Mouse (Mus musculus): ENCODE measurements around the gene Col23a1.
A peak's percentile ranks its signal among the peaks of the same experiment; 100 is the strongest.

Col23a1 gene

DNA sequence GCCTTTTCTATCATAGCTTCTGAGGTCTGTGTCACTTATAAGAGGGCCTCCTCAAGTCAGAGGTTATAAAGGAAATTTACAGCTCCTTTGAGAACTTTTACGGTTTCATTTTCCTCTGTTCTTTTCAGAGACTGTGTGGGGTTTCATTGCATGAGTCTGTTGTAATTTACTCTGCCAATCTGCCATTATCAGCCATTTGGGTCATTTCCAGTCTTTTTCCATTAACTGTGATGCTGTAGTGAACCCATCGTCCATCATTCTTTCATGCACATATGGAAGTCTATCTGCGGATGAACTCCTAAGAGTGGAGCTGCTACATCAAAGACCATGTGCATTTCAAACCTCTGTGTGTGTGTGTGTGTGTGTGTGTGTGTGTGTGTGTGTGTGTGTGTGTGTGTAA, 192.5 kb downstream of the Col23a1 start:
- DNase-seq (ENCODE audit: low read depth), result no peak

DNA sequence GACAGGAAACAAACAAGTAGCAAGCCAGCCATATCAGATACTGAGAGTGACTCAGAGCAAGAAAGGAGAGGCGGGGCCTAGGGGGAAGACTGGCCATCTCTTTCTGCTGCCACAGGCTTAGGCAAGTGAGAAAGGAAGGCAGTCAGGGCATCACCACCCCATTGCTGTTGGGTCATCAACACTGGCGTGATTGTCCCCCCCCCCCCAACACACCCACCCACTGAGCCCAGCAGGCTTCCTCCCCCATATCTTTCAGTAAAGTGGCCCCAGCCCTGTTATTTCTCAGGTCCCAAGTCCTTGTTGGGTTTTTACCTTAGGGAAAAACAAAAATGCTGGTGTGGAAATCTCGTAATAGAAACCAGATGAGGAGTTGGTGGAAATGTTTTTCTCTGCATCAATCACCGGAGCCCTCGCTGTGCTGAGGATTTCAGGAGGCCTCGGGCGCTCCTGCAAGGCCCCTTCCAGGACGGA, 195.4 kb downstream of the Col23a1 start:
- peak; percentile 65 for DNase-seq (ENCODE audit: low read depth)

DNA sequence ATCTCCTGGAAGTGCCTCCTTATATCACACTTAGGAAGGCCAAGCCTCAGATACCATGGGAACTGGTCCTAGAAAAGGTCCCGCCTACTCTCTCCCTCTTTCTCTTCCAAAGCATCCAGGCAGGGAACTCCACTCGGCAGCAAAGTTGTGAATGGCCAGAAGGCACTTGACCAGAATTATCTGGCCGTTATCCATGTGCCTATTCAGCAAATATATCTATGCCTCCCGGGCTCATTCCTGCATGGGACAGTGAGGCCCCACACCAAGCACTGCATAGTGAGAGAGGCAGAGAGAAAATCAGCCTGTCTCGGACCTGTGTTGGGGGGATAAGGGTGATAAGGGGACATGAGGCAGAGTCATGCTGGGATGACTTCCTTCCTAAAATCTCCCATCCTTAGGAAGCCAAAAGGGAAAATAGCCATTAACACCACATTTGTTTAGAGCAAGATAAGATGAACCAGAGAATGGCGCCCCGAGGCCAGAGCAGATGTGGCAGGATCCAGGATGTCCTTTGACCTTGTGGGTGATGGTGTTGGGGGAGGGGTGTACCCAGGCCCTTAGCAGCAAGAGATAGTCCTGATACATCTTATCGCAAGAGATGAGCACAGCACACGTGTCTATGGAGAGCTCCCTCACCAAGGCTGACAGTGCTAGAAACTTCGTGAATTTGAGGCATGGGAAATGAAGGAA, 196.2 kb downstream of the Col23a1 start:
- DNase-seq (ENCODE audit: low read depth), result no peak

DNA sequence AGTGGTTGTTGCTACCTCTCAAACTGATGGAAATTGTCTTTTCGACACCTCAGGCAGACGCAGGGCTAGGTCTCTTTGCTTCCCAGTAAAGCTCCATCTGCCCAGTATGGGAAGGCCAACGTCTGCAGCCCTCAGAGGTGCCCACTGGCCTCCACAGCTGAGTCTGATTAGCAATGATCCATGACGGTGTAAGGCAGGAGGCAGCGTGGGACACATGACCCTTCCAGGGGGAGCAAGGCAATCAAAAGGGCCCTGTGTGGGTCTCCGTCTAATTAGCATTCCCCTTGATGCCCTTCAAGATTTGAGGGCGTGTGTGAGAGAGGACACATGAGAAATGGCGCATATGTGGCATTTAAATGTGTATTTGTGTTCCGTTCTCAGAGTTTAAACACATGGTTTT, 199.1 kb downstream of the Col23a1 start:
- no peak for DNase-seq (ENCODE audit: low read depth)

DNA sequence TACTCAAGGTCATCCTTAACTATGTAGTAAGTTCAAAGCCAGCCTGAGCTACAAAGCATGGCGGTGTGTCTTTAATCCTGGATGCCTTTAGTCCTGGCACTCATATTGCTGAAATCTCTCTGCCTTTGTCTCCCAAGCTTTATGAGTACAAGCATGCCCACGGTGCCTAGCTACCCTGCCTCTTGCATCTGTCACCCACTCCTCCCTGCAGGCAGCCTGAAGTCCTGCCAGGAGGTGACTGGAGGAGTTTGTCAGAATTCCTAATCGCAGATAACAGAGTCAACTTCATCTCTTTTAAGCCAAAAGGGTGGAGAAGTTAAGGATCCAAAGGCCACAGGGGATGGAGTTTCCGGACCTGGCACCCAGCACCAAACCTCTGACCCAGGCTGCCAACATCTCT, 203.7 kb downstream of the Col23a1 start:
- DNase-seq (ENCODE audit: low read depth), result no peak

DNA sequence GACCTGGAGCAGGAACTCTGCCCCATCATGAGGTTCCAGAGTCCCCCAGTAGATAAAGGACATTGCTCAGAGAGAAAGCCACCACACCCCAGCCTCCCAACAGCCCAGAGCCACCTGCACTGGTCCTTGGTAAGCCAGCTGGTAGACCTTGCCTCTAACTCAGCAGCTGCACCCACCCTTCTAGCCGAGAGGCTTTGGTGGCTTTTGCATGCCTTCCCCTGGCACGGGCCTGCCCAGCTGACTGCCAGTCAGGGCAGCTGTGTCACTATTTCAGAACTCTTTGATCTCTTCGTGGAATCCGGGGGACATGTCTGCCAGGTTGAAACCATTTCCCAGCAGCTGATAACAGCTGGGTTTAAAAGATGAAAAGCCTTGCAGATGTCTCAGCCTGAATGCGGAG, 204.5 kb downstream of the Col23a1 start:
- DNase-seq (ENCODE audit: low read depth), result peak; percentile 6

DNA sequence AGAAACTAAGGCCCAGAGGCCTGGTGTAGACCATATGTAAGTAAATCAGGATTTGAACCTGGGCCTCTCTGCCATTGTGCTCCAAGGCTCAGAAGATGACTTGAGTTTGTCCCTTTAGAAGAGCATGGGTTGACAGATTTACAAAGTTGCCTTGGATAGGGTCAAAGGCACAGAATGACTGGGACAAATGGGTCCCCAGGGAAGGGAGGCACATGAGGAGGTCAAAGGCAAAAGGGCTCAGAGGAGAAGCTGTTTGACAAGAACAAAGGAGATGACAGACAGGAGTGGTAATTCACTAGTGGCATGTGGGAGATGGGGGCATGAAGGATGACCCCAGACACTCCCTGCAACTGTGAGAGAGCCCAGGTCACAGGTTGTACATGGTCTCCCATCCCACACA, 210.1 kb downstream of the Col23a1 start:
- DNase-seq (ENCODE audit: low read depth), result no peak

DNA sequence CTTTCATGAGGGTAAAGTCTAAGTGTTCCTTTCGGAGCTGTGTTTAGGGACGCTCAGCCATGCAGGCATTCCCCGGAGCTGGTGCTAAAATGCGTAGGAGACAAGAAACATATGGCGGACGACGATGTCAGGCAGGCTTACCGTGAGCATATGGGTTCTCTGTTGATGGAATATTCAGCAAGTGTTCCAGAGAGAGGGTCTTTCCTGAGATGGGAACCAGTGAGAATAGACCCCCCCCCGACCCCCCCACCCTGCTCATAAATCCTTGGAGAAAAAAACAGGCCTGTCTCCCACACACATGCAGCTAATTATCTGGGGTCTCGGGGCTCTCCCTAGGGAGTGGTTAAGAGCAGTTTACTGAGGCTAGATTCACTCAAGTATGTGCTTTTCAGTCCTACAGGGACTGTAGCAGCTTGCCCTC, 212.7 kb downstream of the Col23a1 start:
- no peak for DNase-seq (ENCODE audit: low read depth)

DNA sequence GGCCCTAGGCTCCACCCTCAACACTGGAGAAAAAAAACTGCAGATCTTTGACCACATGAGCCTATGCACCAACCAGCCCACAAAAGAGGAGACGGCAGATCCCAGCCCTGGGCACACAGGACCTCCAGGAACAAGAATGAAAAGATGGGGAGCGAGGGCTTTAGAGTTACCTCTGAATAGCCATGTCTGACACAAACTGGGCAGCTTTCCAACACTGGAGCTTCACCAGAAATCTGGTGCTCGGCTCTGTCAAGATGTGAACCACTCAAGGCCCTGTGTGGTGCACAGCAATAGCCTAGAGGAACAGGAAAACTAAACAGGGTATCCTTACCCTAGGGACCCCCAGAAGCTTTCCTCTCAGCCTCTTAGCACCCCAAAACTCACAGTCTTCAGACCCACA, 215.2 kb downstream of the Col23a1 start:
- DNase-seq (ENCODE audit: low read depth), result no peak

DNA sequence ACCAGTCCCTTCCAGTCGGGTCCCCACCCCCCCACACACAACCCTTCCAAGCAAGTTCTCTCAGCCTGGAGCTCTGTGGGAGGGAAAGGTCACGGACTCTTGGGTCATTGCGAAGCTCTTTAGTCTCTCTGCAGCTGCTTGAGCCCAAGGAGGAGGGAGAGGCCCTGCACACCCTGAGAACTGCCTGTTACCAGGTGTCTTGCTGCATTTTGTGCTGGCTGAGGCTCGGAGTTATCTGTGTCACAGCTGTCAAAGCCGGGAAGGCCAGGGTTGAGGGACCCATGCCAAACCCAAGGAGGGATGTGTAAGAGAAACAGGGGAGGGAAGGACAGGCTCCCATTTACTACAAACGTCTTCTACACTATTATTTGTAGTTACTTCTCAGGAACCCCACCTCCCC, 218.3 kb downstream of the Col23a1 start:
- DNase-seq (ENCODE audit: low read depth), result no peak

DNA sequence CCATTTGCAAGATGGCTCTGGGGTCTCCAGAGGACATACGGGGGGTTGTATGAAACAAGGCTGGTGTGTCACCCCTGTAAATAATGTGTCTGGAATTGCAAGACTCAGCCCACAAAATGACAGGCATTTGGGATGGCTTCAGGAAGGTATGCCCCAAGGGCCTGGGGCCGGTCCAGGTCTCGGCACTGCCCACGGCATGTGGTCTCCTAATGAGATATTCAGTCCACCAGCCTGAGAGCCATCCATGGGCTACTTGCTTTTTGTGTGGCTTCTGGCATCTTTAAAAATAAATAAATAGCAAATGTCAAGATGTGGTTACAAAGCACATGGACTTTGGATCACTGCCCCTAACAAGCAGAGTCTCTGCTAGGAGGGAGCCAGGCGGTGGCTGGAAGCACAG, 219.5 kb downstream of the Col23a1 start:
- DNase-seq (ENCODE audit: low read depth), result no peak

DNA sequence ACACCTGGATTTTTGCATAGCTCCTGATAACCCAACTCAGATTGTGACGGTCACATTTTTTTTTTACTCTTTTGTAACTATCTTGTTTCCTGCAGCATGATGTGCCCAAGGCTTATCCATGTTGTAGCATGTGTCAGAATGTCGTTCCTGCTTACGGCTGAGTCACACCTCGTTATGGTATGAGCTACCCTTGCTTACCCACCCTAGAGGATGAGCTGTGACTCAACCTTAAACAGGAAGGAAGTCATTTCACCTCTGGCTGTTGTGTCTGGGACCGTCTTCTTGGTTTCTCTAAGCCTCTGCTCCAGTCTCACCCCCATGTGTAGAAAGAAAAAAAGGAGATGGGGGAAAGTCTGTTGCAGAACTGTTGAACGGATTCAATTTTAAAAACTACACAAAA, 223.3 kb downstream of the Col23a1 start:
- DNase-seq (ENCODE audit: low read depth), result no peak

DNA sequence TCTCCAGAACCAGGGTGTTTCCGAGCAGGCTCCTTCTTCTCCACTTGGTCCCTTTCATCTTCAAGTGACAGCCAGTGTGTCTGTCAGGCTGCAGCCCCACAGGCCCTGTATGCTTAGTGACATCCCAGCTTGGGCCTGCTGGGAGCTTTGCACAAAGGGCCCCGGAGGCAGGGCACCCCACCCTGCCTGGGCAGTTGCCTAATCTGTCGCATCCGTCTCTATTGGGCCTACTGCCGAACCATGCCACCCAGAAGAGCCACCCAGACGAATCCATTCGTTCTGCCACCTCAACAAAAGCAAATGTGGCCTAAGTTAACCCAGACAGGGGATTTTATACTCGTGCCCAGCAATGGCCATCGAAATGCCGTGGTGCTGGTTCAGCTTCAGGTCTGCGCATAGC, 225.6 kb downstream of the Col23a1 start:
- no peak for DNase-seq (ENCODE audit: low read depth)

DNA sequence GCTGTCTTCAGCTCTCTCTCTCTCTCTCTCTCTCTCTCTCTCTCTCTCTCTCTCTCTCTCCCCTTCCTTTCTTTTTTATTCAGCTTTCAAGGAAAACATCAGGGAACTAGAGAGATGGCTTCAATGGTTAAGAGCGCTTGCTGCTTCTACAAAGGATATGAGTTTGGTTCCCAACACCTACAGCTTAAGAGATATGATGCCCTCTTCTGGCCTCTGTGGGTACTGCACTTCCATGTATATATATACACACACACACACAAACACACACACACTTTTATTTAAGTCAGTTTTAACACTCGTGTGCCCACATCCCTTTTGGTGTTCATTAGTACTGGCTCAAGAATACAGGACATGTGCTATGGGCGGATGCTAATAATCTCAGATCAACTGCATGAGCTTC, 228.4 kb downstream of the Col23a1 start:
- DNase-seq (ENCODE audit: low read depth), result peak; percentile 36

DNA sequence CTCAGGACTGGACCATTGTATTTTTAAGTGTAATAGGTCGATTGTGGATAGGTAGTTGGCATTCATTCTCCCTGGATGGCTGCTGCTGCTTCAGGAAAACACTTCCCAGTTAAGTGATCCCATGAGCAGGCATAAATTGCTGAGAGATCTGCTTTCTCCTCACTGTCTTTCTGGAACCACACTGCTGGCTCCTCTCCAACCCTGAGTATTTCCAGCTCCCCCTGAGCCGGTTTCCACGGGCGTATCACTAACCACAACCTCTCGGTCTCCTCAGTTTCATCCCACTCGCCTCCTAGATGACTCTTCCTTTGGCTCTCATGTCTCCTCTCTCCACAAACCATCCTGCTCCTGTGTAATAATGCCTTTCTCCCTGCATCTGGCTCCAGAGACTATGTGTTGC, 228.9 kb downstream of the Col23a1 start:
- DNase-seq (ENCODE audit: low read depth), result no peak

DNA sequence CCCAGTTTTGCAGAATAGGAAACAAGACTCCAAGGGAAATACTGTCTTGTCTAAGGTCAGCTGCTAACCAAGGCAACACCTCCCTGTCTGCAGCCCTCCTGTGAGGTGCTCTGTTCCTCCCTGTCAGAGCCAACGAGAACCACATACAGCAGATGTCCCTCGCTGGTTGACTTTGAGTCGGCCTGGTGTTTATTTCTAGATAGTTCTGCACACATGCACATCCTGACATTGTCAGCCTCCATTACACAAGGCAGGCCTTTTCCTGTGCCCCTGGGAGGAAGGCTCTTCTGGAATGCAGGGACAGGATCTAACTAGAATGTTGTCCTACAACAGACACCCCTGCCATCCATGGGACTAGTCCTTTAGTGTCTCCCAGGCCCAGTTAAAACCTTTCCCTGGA, 231.7 kb downstream of the Col23a1 start:
- no peak for DNase-seq (ENCODE audit: low read depth)

DNA sequence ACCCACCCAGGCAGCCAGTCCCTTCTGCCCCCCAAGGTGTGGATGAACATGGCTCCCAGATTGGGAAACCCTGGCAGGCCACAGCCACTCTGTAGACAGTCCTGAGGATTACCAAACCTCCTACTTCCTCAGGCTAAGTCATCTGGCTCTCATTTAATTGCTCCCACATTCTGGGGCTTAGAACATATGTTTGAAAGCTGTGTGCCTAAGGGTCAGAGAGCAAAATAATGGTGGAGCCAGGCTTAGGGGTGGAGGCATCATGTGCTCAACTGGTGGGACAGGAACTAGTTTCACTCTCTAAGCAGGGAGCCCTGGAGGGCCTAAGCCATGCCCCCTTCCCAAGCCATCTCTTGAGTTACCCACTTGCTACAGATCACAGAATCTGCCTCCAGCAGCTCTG, 233.5 kb downstream of the Col23a1 start:
- DNase-seq (ENCODE audit: low read depth), result no peak

DNA sequence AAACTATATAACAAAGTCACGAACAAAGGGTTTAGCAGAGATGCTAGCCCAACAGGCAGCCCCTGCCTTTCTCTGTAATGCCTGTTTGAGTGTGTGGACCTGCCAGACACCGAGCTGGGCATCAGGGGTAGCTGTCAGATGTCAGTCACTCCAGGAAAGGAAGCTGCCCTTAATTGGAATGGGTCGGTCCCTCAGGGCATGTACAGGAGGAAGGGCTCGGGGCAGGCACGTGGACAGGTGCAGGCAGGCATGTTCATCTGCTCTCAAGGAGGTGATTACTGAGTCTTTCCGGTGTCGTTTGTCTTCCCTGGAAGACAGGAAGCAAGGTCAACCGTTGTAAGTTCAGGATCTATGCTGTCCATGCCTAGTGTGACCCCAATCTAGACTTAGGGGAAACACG, 233.9 kb downstream of the Col23a1 start:
- DNase-seq (ENCODE audit: low read depth), result no peak

DNA sequence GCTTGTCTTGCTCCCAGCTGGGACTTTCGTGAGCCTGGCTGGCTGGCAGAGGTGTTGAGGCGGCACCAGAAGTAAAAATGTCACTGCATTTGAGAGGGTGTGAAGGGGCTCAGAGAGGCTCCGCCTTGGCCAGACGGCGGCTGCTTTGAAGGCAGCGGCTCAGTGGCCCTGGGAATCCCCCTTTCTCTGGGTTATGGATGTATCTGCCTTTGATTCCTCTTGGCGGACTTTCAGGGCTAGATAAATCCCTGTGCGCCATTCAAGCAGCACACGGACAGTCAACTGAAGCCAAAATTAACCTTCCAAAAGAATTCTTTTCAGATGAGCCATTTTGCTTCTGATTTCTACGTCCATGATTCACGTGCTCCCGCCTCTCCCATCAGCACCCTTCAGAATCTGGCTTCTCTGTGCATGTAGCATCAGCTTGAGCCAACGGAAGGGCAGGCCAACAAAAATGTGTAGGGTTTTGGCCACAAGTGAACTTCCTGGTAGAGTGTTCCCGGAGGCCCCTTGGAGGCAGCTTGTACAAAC, 237.0 kb downstream of the Col23a1 start:
- no peak for DNase-seq (ENCODE audit: low read depth)

DNA sequence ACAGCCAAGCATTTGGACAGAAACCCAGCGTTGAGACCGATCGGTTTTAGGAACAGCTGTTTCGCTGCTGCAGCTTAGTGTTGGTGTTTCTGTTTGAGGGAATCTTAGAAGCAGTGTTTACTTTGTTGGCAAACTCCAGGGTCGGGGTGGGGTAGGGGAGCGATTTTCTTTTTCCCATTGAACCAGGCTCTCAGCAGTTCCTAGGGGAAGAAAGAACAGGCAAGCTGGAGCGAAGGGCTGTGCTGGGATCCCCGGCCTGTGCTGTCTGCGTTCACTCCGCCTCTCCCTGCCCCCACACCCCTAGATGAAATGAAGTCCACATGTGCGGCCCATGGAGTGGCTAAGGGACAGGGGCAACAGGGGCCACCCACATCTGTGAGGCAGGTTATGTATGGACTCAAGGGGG, 243.4 kb downstream of the Col23a1 start:
- no peak for DNase-seq (ENCODE audit: low read depth)

DNA sequence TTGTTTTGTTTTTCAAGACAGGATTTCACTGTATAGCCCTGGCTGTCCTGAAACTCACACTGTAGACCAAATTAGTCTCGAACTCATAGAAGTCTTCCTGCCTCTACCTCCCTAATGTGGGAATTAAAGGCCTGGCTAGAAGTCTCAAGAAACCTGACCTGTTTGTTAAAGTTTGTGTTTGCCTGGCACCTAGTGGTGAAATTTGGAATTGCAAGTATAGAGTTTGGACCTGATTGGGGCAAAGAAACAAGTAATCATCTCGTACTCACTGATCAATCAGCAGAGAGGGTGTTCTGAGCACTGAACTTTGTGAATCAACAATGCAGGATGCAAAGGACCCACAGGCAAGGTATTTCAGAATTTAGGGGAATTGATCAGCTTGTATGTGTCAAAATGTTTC, 244.6 kb downstream of the Col23a1 start:
- DNase-seq (ENCODE audit: low read depth), result peak; percentile 87

DNA sequence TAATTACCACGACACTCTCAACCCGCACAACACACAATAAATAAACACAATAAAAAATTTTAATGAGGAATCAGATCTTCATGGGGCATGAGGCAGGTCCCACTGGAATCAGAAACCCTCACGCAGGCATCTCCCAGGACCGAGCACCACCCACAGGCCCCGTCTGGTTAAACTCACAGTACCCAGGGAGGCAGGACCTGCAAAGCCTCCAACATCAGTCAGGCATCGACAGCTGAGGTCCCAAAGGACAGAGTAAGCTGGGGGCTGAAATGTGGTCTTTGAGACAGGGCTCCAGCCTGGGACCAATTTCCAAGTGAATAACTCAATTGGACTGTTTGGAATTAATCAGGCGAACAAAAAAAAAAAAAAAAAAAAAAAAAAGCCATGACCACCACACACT, 248.7 kb downstream of the Col23a1 start:
- DNase-seq (ENCODE audit: low read depth), result no peak

DNA sequence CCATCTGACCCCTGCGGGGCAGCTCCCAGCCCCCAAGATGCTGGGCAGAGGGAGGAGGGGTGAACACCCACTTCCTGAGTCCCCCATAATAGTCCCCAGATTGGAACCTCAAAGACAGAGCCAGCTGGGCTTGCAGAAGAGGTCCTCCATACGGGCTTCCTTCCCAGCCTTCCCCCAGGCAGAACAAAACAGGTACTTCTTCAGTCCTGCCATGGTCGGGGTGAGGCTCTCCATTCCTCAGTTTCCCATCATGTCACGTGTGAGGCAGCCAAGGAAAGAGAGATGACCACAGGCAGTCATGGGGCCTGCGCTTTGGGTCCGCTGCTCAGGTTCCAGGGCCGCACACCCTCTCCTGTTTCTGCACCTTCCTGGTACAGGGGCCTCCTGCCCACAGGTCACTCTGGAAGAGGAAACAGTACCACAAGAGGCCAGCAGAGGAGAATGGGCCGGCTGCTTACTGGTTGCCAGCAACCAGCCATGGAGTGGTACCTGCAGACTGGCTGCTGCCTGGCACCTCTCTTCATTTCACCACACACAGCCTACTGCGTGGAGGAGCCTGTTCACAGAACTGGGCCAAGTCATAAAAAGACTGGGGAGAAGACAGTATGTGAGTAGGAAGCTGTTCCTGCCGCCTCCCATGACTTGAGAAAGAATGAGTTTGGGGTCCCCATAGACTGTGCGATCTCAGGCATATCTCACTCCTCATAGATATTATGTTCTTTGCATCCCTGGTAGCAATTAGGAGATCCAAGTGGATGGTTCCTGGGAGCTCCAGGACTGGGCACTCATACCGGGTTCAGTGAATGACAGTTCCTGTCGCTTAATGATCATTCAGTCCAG, 249.4 kb downstream of the Col23a1 start:
- no peak for DNase-seq (ENCODE audit: low read depth)
